Mouse (Mus musculus): ENCODE data around the gene Foxk1. TPM values are rescaled to one million over a fixed set of nuclear protein-coding genes. Genes with fewer than 3 reads are reported as not detected.

The Foxk1 gene
- total RNA-seq, 1 experiment = 10.7 TPM

DNA sequence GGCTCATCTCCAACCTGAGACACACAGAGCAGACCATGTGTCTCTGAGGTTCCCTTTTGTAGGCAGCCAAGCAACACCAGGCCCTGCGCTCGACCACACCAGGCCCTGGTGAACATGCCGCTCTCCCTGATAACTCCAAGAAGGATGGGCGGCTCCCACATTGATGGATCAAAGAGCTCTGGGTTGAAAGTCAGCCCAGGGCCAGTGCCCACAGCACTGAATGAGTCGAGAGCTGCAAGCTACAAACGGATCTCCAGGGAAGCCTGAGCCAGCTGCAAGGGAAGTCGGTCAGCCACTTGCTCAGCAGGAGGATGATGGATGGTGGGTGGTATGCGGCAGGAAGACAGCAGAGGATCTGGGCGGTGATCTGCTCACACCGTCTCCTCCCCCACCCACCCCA, 56.0 kb downstream of the Foxk1 start:
- H3K9me3 ChIP-seq (ENCODE audit: control insufficient read depth, insufficient read depth, low read depth, low read length) = no peaks in the 10 kb centered on the region
- no peak overlapping the region for H3K4me3 ChIP-seq (ENCODE audit: insufficient read depth in 1 of 2, low read depth in 1 of 2, low read length in 2 of 2, poor library complexity in 1 of 2, severe bottlenecking in 1 of 2)
- no peak overlapping the region; the same call in 1 of the 2 replicates for H3K9ac ChIP-seq (ENCODE audit: insufficient read depth, low read depth, low read length, poor library complexity, severe bottlenecking)
- H3K4me1 ChIP-seq (ENCODE audit: control insufficient read depth in 2 of 2, insufficient read depth in 2 of 2, low read length in 2 of 2, poor library complexity in 1 of 2) = peaks cover 0 to 12% of the 10 kb centered on the region in 2 experiments; a peak in 2 of 4 replicates
- in situ Hi-C loops (cut with MboI; ENCODE audit: low sequenced_read_pairs in 2 of 2, unreplicated experiment in 2 of 2) = no loop called here
- H3K36me3 ChIP-seq (ENCODE audit: control insufficient read depth, insufficient read depth, low read length, poor library complexity, severe bottlenecking) = peaks cover 50% of the 10 kb centered on the region
- no peak overlapping the region for H3K27ac ChIP-seq (ENCODE audit: insufficient read depth, low read depth, low read length, poor library complexity, severe bottlenecking)
- no peak for TF ChIP-seq HCFC1 (IDR thresholded peaks at IDR 0.05; ENCODE audit: borderline replicate concordance, insufficient read depth, low read length)
- TF ChIP-seq MAFK (IDR thresholded peaks at IDR 0.05; ENCODE audit: insufficient read depth, low read depth, low read length) = no peak
- no peak for DNase-seq (ENCODE audit: low read depth, low spot score)

DNA sequence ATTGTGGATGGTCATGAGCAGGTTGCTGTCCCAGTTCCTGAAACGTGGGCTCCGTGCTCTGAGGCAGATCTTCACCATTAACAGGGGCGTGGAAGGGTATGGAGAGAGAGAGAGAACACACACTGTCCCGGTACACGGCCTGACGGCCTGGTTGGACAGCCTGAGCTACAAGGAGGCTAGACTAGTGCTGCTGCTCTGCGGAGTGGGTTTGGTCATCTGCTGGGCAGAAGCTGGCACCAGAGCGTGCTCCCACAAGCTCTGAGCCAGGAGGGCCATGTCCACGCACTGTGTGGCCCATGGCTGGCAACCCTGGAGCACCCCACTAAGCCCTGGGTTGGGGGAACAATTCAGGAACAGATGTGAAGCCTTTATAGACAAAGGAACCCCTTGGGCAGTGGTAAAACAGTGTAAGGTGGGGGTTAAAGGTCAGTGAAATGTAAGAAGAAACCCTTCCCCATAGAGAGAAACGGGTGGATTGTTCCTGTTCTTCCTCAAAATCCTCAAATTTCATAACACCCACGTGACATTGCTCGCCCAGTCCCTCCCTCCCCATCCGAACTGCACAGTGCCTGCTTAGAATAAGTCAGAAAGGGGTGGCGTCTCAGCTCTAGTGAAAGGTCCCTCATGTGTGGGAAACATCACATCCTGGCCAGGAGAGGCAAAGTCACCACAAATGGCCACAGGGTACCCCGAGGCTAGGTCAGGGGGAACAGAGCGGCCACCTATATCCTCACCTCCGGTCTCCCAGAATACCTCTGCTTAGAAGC, 57.7 kb downstream of the Foxk1 start:
- H3K4me1 ChIP-seq (ENCODE audit: control insufficient read depth in 2 of 2, insufficient read depth in 2 of 2, low read length in 2 of 2, poor library complexity in 1 of 2) = peaks cover 0 to 12% of the 10 kb centered on the region in 2 experiments; a peak in 2 of 4 replicates
- H3K27ac ChIP-seq (ENCODE audit: insufficient read depth, low read depth, low read length, poor library complexity, severe bottlenecking) = no peak overlapping the region
- no peak overlapping the region for H3K4me3 ChIP-seq (ENCODE audit: insufficient read depth in 1 of 2, low read depth in 1 of 2, low read length in 2 of 2, poor library complexity in 1 of 2, severe bottlenecking in 1 of 2)
- no peak overlapping the region for H3K9ac ChIP-seq (ENCODE audit: insufficient read depth, low read depth, low read length, poor library complexity, severe bottlenecking)
- peaks cover 34% of the 10 kb centered on the region for H3K36me3 ChIP-seq (ENCODE audit: control insufficient read depth, insufficient read depth, low read length, poor library complexity, severe bottlenecking)
- in situ Hi-C loops (cut with MboI; ENCODE audit: low sequenced_read_pairs in 2 of 2, unreplicated experiment in 2 of 2) = no loop called here
- DNase-seq (ENCODE audit: low read depth, low spot score) = no peak
- no peaks in the 10 kb centered on the region for H3K9me3 ChIP-seq (ENCODE audit: control insufficient read depth, insufficient read depth, low read depth, low read length)
- TF ChIP-seq ZNF384 (IDR thresholded peaks at IDR 0.05; ENCODE audit: low read depth, low read length) = no peak
- no peak for TF ChIP-seq CHD2 (IDR thresholded peaks at IDR 0.05; ENCODE audit: low read depth, low read length)
- no peak for TF ChIP-seq HCFC1 (IDR thresholded peaks at IDR 0.05; ENCODE audit: borderline replicate concordance, insufficient read depth, low read length)
- no peak for TF ChIP-seq MAFK (IDR thresholded peaks at IDR 0.05; ENCODE audit: insufficient read depth, low read depth, low read length)
- no peak for TF ChIP-seq ZC3H11A (IDR thresholded peaks at IDR 0.05; ENCODE audit: borderline replicate concordance, low read depth, low read length)

DNA sequence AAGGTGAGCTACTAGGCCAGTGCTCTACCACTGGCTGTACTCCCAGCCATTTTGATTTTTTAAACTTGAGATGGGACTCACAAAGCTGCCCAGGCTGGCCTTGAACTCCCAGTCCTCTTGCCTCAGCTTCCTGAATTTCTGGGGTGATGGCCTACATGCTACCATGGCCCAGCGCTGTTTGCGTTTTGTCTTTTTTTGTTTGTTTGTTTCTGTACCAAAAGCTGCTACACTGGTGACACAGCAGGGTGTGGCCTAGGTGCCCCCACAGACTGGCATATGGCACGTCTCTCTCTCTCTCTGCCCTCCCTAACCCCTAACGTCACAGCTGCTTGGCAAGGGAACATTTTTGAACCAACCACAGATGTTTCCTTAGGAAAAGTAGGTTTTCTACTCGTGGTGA, 58.5 kb downstream of the Foxk1 start:
- TF ChIP-seq ZNF384 (IDR thresholded peaks at IDR 0.05; ENCODE audit: low read depth, low read length) (no peak), CHD2 (IDR thresholded peaks at IDR 0.05; ENCODE audit: low read depth, low read length) (no peak), HCFC1 (IDR thresholded peaks at IDR 0.05; ENCODE audit: borderline replicate concordance, insufficient read depth, low read length) (no peak), ZC3H11A (IDR thresholded peaks at IDR 0.05; ENCODE audit: borderline replicate concordance, low read depth, low read length) (no peak), MAFK (IDR thresholded peaks at IDR 0.05; ENCODE audit: insufficient read depth, low read depth, low read length) (no peak)
- no peaks in the 10 kb centered on the region for H3K9me3 ChIP-seq (ENCODE audit: control insufficient read depth, insufficient read depth, low read depth, low read length)
- in situ Hi-C loops (cut with MboI; ENCODE audit: low sequenced_read_pairs in 2 of 2, unreplicated experiment in 2 of 2) = no loop called here
- peaks cover 27% of the 10 kb centered on the region for H3K36me3 ChIP-seq (ENCODE audit: control insufficient read depth, insufficient read depth, low read length, poor library complexity, severe bottlenecking)
- H3K4me1 ChIP-seq (ENCODE audit: control insufficient read depth in 2 of 2, insufficient read depth in 2 of 2, low read length in 2 of 2, poor library complexity in 1 of 2) = peaks cover 0 to 13% of the 10 kb centered on the region in 2 experiments; a peak in 3 of 4 replicates
- H3K27ac ChIP-seq (ENCODE audit: insufficient read depth, low read depth, low read length, poor library complexity, severe bottlenecking) = no peak overlapping the region
- H3K4me3 ChIP-seq (ENCODE audit: insufficient read depth in 1 of 2, low read depth in 1 of 2, low read length in 2 of 2, poor library complexity in 1 of 2, severe bottlenecking in 1 of 2) = no peak overlapping the region
- H3K9ac ChIP-seq (ENCODE audit: insufficient read depth, low read depth, low read length, poor library complexity, severe bottlenecking) = no peak overlapping the region
- DNase-seq (ENCODE audit: low read depth, low spot score) = no peak

DNA sequence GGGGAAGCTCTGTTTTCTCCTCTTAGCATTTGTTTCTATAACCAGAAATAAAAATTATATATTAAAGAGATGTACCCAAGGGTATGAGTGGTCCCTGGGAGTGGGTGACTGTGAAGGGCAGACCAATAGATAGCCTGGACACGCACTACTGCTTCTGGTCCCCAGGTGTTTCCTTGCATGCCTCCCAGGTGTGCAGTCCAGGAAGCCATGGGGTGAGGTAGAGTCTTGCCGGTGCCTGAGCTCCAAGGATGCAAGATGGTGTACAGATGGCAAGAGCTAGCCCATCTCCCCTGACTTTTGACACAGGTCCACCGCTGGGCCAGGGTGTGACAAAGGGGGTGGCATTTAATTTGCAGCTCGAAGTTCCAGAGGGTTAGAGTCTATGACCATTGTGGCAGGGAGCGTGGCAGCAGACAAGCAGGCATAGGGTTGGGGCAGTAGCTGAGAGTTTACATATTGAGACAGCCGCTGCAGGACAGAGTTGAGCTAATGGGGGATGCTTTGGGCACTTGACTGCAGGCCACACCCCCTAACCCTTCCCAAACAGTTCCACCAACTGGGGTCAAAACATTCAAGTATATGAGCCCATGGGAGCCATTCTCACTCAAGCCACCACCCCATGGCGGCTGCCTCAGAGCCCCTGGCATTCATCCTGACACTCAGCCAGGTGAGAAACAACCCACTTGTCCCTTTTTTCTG, 60.8 kb downstream of the Foxk1 start:
- no peak for DNase-seq (ENCODE audit: low read depth, low spot score)
- Histone ChIP-seq H3K4me1 (ENCODE audit: control insufficient read depth in 2 of 2, insufficient read depth in 2 of 2, low read length in 2 of 2, poor library complexity in 1 of 2) (peaks cover 0 to 9% of the 10 kb centered on the region in 2 experiments; a peak in 3 of 4 replicates), H3K27ac (ENCODE audit: insufficient read depth, low read depth, low read length, poor library complexity, severe bottlenecking) (no peak overlapping the region), H3K4me3 (ENCODE audit: insufficient read depth in 1 of 2, low read depth in 1 of 2, low read length in 2 of 2, poor library complexity in 1 of 2, severe bottlenecking in 1 of 2) (no peak overlapping the region), H3K9me3 (ENCODE audit: control insufficient read depth, insufficient read depth, low read depth, low read length) (no peaks in the 10 kb centered on the region), H3K9ac (ENCODE audit: insufficient read depth, low read depth, low read length, poor library complexity, severe bottlenecking) (no peak overlapping the region), H3K36me3 (ENCODE audit: control insufficient read depth, insufficient read depth, low read length, poor library complexity, severe bottlenecking) (peaks cover 16% of the 10 kb centered on the region)
- TF ChIP-seq ZC3H11A (IDR thresholded peaks at IDR 0.05; ENCODE audit: borderline replicate concordance, low read depth, low read length) (no peak), MAFK (IDR thresholded peaks at IDR 0.05; ENCODE audit: insufficient read depth, low read depth, low read length) (no peak), ZNF384 (IDR thresholded peaks at IDR 0.05; ENCODE audit: low read depth, low read length) (no peak), CHD2 (IDR thresholded peaks at IDR 0.05; ENCODE audit: low read depth, low read length) (no peak), HCFC1 (IDR thresholded peaks at IDR 0.05; ENCODE audit: borderline replicate concordance, insufficient read depth, low read length) (no peak)
- in situ Hi-C loops (cut with MboI; ENCODE audit: low sequenced_read_pairs in 2 of 2, unreplicated experiment in 2 of 2) = no loop called here
